Mouse (Mus musculus) kidney, adult 2 months (tissue): Measurements from ENCODE around the gene Lzts3. TPM values are rescaled to one million over a fixed set of nuclear protein-coding genes. Genes with fewer than 3 reads are reported as not detected.

Experiments
- DNase-seq: peaks from one replicate; pipeline ENCODE4 v3.0.0; 2021
- H3K27ac ChIP-seq: fragments of 200-500 bp; 2 replicates; pipeline ENCODE4 v1.5.1; 2012; ENCODE audit warnings: low read depth, low read length, control low read depth, inconsistent platforms; ENCODE audit not compliant: insufficient read depth
- H3K27me3 ChIP-seq: fragments of 200-500 bp; replicated peaks from 2 replicates; pipeline ENCODE4 v1.6.1; 2012; ENCODE audit warnings: mild to moderate bottlenecking, moderate library complexity, low read length, inconsistent platforms; ENCODE audit not compliant: control insufficient read depth, insufficient read depth
- H3K36me3 ChIP-seq: fragments of 200-500 bp; 2 replicates; pipeline ENCODE4 v1.6.1; 2012; ENCODE audit warnings: mild to moderate bottlenecking, moderate library complexity, low read length, inconsistent platforms; ENCODE audit not compliant: control insufficient read depth, insufficient read depth
- H3K4me1 ChIP-seq: fragments of 200-500 bp; 2 replicates; pipeline ENCODE4 v1.6.1; 2011; ENCODE audit warnings: low read length; ENCODE audit not compliant: control insufficient read depth, insufficient read depth
- H3K4me3 ChIP-seq: fragments of 200-500 bp; 2 replicates; pipeline ENCODE4 v1.5.1; 2011; ENCODE audit warnings: mild to moderate bottlenecking, low read depth, low read length, control low read depth; ENCODE audit not compliant: insufficient read depth
- CTCF ChIP-seq: fragments of 200-500 bp; conservative IDR thresholded peaks from 2 replicates; pipeline ENCODE4 v1.5.1; 2011; ENCODE audit warnings: low read depth, mild to moderate bottlenecking, control low read depth, low read length, moderate library complexity, mixed read lengths; ENCODE audit not compliant: insufficient read depth, insufficient read length
- POLR2A ChIP-seq: fragments of 200-500 bp; IDR thresholded peaks from one replicate; pipeline ENCODE4 v1.6.1; 2011; ENCODE audit warnings: low read depth, low read length, control low read depth
- WGBS: fragments of 180-500 bp; shearing (Covaris S2); methylation state at CpG from one replicate; pipeline ENCODE4 v1.1.7; 2018; 5-methylcytosine and 5-hydroxymethylcytosine counted together
- polyA plus RNA-seq: library from polyadenylated mRNA; depleted of rRNA; stranded (reverse); fragments of >200 nt; gene quantifications from 2 replicates; pipeline ENCODE4 v1.2.3, GENCODE M21; 2012

The Lzts3 gene
- polyA plus RNA-seq, 1 experiment: 169 TPM

DNA sequence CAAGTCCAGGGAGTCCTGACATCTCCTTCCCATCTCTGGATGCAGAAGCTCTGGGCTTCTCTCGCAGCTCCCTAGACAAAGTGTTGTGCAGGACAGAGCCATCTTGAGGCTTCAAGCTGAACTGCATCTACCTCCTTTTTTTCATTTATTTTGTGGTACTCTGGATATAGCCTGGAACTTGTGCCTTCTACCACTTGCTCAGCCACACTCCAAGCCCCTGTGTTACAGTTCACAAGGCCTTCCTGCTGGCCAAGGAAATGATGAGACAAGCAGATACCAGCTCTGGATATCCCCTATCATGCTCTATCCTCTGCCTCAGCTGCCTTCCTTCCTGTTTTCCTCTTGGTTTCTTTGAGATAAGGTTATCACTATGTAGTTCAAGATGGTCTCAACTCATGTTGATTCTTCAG is 45.0 kb downstream of the Lzts3 start:
- WGBS: 18% methylated on average over 1 of the region's 1 CpGs
- no peak overlapping the region for H3K4me3 ChIP-seq
- H3K36me3 ChIP-seq: no peaks in the 10 kb centered on the region; the same call in 1 of the 2 replicates
- H3K4me1 ChIP-seq: no peaks in the 10 kb centered on the region
- H3K27ac ChIP-seq: no peak overlapping the region
- no peak for TF ChIP-seq POLR2A
- peak; percentile 59 for TF ChIP-seq CTCF
- DNase-seq: peak; percentile 48
- H3K27me3 ChIP-seq: no peaks in the 10 kb centered on the region

- H3K27ac ChIP-seq: no peak overlapping the region
- no peaks in the 10 kb centered on the region for H3K27me3 ChIP-seq
- no peak for DNase-seq
- TF ChIP-seq POLR2A: no peak
- no peak for TF ChIP-seq CTCF
- H3K4me3 ChIP-seq: no peak overlapping the region
- no peaks in the 10 kb centered on the region for H3K4me1 ChIP-seq
- no peaks in the 10 kb centered on the region; the same call in 1 of the 2 replicates for H3K36me3 ChIP-seq
- WGBS: 86% methylated on average over 1 of the region's 1 CpGs
These were observed 47.0 kb downstream of the Lzts3 start for GRCm38 (mm10) chr2:130595596-130595995.

- no peak overlapping the region for H3K4me3 ChIP-seq
- H3K4me1 ChIP-seq: no peaks in the 10 kb centered on the region
- H3K36me3 ChIP-seq: no peaks in the 10 kb centered on the region
- no peak overlapping the region for H3K27ac ChIP-seq
- H3K27me3 ChIP-seq: no peaks in the 10 kb centered on the region
- TF ChIP-seq CTCF (no peak), POLR2A (no peak)
- no peak for DNase-seq
- 94% methylated on average over 2 of the region's 2 CpGs for WGBS
These were observed 51.6 kb downstream of the Lzts3 start for GRCm38 (mm10) chr2:130591016-130591415.

DNA sequence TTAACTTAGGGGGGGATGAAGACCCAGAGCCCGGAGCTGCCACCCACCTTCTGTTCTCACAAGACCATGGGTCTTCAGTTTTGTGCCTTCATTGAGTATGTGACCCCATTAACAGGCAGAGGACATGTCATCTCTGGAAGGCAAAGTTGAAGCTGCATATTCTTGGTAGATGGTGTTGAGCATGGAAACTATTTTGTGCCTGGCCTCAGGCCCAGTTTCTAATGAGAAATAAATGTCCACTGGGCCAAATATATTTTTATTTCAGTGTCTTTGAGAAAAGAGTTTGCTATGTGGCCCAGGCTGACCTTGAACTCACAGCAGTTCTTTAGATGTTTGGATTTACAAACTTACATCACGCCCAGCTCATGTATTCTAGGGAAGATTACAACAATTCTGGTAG is 52.8 kb downstream of the Lzts3 start:
- no peak for DNase-seq
- 87% methylated on average over 2 of the region's 2 CpGs for WGBS
- no peak overlapping the region for H3K27ac ChIP-seq

DNA sequence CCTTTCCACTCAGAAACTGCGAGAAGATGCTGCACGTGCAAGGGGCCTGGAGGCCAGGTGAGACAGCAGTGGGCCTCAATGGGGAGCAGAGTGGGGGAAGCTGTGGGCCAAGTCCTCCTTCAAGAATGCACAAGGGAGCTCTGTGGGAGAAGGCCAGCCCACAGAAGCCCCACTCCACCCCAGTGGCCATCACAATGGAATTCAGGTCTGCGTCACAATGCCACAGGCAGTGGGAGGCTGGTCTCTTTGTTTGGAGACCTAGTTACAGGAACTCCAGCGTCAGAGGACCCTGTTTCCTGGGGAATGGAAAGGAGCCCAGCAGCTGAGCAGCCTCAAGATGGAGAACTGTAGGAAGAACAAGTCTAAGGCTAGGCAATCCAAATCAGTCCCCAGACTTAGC is 53.4 kb downstream of the Lzts3 start:
- H3K27ac ChIP-seq: no peak overlapping the region
- TF ChIP-seq POLR2A (no peak), CTCF (no peak)
- H3K4me3 ChIP-seq: no peak overlapping the region
- no peak for DNase-seq
- H3K27me3 ChIP-seq: no peaks in the 10 kb centered on the region
- WGBS: 72% methylated on average over 4 of the region's 4 CpGs
- no peaks in the 10 kb centered on the region for H3K36me3 ChIP-seq
- no peaks in the 10 kb centered on the region for H3K4me1 ChIP-seq

More for the DNA sequence above, 52.8 kb downstream of the Lzts3 start:
- H3K4me3 ChIP-seq: no peak overlapping the region
- no peaks in the 10 kb centered on the region for H3K36me3 ChIP-seq
- H3K27me3 ChIP-seq: no peaks in the 10 kb centered on the region
- no peaks in the 10 kb centered on the region for H3K4me1 ChIP-seq
- TF ChIP-seq CTCF: no peak
- TF ChIP-seq POLR2A: no peak

GRCm38 (mm10) chr2:130588373-130588772 is 54.2 kb downstream of the Lzts3 start:
- WGBS: 82% methylated on average over 2 of the region's 2 CpGs
- Histone ChIP-seq H3K27me3 (no peaks in the 10 kb centered on the region), H3K36me3 (no peaks in the 10 kb centered on the region), H3K4me3 (no peak overlapping the region), H3K4me1 (no peaks in the 10 kb centered on the region), H3K27ac (no peak overlapping the region)
- no peak for DNase-seq
- TF ChIP-seq POLR2A (no peak), CTCF (no peak)

- no peak for TF ChIP-seq POLR2A
- no peak for TF ChIP-seq CTCF
- Histone ChIP-seq H3K4me1 (no peaks in the 10 kb centered on the region), H3K36me3 (no peaks in the 10 kb centered on the region), H3K27me3 (no peaks in the 10 kb centered on the region), H3K4me3 (no peak overlapping the region), H3K27ac (no peak overlapping the region)
- WGBS: 88% methylated on average over 6 of the region's 6 CpGs
- DNase-seq: no peak
These were observed 56.6 kb downstream of the Lzts3 start for GRCm38 (mm10) chr2:130586016-130586415.
